Mouse (Mus musculus) thymus, postnatal 4 days (tissue): ENCODE results near the gene Gm5157.
"Not testable (repeated sequence)": the region's sequence is repeated elsewhere in the genome, so short reads cannot be mapped to it uniquely, and the experiment has no call there.

Source experiments
- DNase-seq: peaks from one replicate; pipeline ENCODE4 v3.0.0; 2021

Gene Gm5157

GRCm38 (mm10) chr7:21190323-21190722, at the start of gene Gm5157:
Gene Gm5157, minus strand, starts transcription at chr7:21190423.
- not testable (repeated sequence) for DNase-seq

DNA sequence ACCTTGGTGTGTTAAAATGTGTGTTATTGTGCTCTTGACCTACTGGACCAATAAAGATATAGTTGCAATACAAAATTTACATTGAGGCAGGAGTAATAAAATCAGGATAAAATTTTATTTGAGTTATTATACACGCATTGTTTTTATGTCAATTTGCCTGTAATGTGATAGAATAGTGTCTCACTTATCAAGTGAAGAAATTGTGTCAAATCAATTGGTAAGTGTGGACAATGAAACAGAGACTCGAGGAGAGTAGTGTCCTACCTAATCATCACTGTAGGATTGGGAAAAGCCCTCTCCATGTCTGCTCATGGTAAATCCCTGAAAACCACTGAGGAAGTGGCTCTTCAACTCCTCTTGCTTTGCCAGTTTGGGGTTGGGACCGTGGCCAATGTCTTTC, 28.3 kb downstream of the Gm5157 start, which contains the start of gene Vmn1r123:
Gene Vmn1r123 (plus strand): TSS at position 301 of the 400 bp plus-strand sequence.
- not testable (repeated sequence) for DNase-seq
